Mouse (Mus musculus): ENCODE results near the gene Dhx29. TPM values are rescaled to one million over a fixed set of nuclear protein-coding genes. Genes with fewer than 3 reads are reported as not detected.
A peak's percentile ranks its signal among the peaks of the same experiment; 100 is the strongest.

The Dhx29 gene
- total and polyA plus RNA-seq, 3 experiments, result 13.0 to 25.1 (median 21.1) TPM

DNA sequence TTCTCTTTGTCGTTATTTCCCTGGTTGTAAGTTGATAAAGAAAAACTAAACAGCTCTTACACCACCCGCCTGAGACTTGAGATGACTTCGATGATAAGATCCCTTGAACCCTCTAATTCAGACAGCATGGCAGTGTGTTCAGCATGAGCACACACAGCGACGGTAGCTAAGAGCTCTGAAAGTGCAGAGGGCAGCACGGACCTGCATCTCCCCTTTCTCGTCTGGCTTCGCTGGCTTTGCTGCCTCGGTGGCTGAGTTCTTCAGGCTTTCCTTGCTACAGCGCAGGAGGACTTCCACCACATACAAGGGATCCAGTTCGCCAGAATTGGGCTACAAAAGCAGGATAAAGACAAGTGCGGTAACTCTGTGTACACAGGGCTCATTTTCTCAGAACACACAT, 40.0 kb upstream of the Dhx29 start:
- Histone ChIP-seq H3K27me3 (replicated peaks) (no peaks in the 10 kb centered on the region), H3K4me3 (replicated peaks in 1 of 3; ENCODE audit: low read depth in 2 of 3, low read length in 2 of 3, poor library complexity in 1 of 3) (no peak overlapping the region), H3K36me3 (replicated peaks in 1 of 2; ENCODE audit: control insufficient read depth in 1 of 2, insufficient read depth in 1 of 2, low read length in 1 of 2) (peaks cover 61 to 84% of the 10 kb centered on the region in 2 experiments), H3K79me2 (replicated peaks; ENCODE audit: control insufficient read depth, extremely low read depth, insufficient read depth, poor library complexity, severe bottlenecking) (no peaks in the 10 kb centered on the region), H3K9me3 (replicated peaks; ENCODE audit: low read length) (no peaks in the 10 kb centered on the region), H3K9ac (ENCODE audit: insufficient read depth, low read depth) (no peak overlapping the region), H3K27ac (ENCODE audit: insufficient read depth, low read depth) (no peak overlapping the region), H3K4me1 (ENCODE audit: control insufficient read depth in 1 of 2, insufficient read depth in 2 of 2) (no peaks in the 10 kb centered on the region), H3K4me2 (ENCODE audit: insufficient read depth, low read depth, poor library complexity, severe bottlenecking) (no peak overlapping the region)
- in situ Hi-C loops (cut with MboI; ENCODE audit: low pct_ligation_motif_present, low pct_unique_long_range_greater_than_20kb, low sequenced_read_pairs), result loop anchor here (25.0 kb wide), 1 partner anchor 600 kb away; the partner anchor contains the start of gene Ankrd55
- dilution Hi-C loops (cut with MboI; ENCODE audit: extremely low pct_ligation_motif_present, extremely low pct_unique_long_range_greater_than_20kb, low sequenced_read_pairs), result no loop called here
- no peak for DNase-seq (ENCODE audit: extremely low read depth)
- TF ChIP-seq MAZ (IDR thresholded peaks at IDR 0.05; ENCODE audit: low read depth, low read length) (no peak), MAX (IDR thresholded peaks at IDR 0.05; ENCODE audit: low read length) (no peak), NELFE (IDR thresholded peaks at IDR 0.05; ENCODE audit: low read depth, low read length) (no peak)

DNA sequence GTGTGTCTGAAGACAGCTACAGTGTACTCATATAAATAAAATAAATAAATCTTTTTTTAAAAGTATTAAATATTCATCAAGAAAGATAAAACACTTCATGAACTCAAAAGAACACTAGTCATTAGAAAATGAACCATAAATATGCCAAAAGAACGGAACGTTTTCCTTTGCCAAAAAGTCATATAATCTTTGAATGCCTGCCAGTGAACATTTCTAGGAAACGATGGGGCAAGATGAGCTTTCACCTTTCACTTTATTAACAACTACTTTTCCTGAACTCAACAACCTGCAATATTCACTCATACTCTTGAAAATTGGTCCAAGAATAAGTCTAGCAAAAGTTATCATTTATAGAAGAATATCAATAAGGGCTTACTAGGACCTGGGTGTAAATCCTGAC, 25.1 kb upstream of the Dhx29 start:
- no peak overlapping the region for H3K9ac ChIP-seq (ENCODE audit: insufficient read depth, low read depth)
- H3K4me2 ChIP-seq (ENCODE audit: insufficient read depth, low read depth, poor library complexity, severe bottlenecking), result no peak overlapping the region
- H3K79me2 ChIP-seq (replicated peaks; ENCODE audit: control insufficient read depth, extremely low read depth, insufficient read depth, poor library complexity, severe bottlenecking), result peaks cover 2% of the 10 kb centered on the region; the same call in 1 of the 2 replicates
- no peaks in the 10 kb centered on the region for H3K9me3 ChIP-seq (replicated peaks; ENCODE audit: low read length)
- dilution Hi-C loops (cut with MboI; ENCODE audit: extremely low pct_ligation_motif_present, extremely low pct_unique_long_range_greater_than_20kb, low sequenced_read_pairs), result no loop called here
- no peak overlapping the region for H3K4me3 ChIP-seq (replicated peaks in 1 of 3; ENCODE audit: low read depth in 2 of 3, low read length in 2 of 3, poor library complexity in 1 of 3)
- in situ Hi-C loops (cut with MboI; ENCODE audit: low pct_ligation_motif_present, low pct_unique_long_range_greater_than_20kb, low sequenced_read_pairs), result no loop called here
- peaks cover 48 to 90% of the 10 kb centered on the region in 2 experiments for H3K36me3 ChIP-seq (replicated peaks in 1 of 2; ENCODE audit: control insufficient read depth in 1 of 2, insufficient read depth in 1 of 2, low read length in 1 of 2)
- no peaks in the 10 kb centered on the region for H3K27me3 ChIP-seq (replicated peaks)
- TF ChIP-seq IRF4 (IDR thresholded peaks at IDR 0.05; ENCODE audit: low read depth, low read length) (no peak), NRF1 (IDR thresholded peaks at IDR 0.05; ENCODE audit: low read depth, low read length) (no peak), TBP (conservative IDR thresholded peaks at IDR 0.05; ENCODE audit: low read depth, low read length) (no peak), MAZ (IDR thresholded peaks at IDR 0.05; ENCODE audit: low read depth, low read length) (no peak)
- no peak overlapping the region for H3K27ac ChIP-seq (ENCODE audit: insufficient read depth, low read depth)
- no peak for DNase-seq (ENCODE audit: extremely low read depth)
- no peaks in the 10 kb centered on the region for H3K4me1 ChIP-seq (ENCODE audit: control insufficient read depth in 1 of 2, insufficient read depth in 2 of 2)

DNA sequence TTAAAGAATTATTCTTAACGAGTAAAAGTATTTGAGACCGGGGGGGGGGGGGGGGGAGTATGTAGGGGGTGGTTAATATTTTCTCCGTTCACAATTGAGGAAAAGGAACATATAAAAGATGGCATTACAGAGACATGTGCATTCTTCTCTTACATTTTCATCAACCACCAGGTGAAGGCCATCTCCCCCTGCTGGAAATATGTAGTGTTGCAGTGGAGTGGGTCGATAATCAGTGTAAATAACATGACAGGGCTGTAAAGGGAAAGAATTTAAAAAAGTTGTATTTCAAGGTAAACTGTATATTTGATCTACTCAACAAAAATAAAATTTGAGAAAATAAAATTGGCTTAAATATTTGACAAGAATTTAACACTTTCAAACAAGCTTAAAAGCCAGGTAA, 17.6 kb upstream of the Dhx29 start:
- TF ChIP-seq CTCF (conservative IDR thresholded peaks at IDR 0.05 in 1 of 2, IDR thresholded peaks at IDR 0.05 in 1 of 2; ENCODE audit: low read depth in 2 of 2, low read length in 2 of 2) (peak; percentile 45 to 74; a peak in 3 of 4 replicates), CHD2 (IDR thresholded peaks at IDR 0.05; ENCODE audit: low read length) (no peak), JUN (IDR thresholded peaks at IDR 0.05; ENCODE audit: insufficient read depth, low read depth, low read length) (no peak), SMC3 (IDR thresholded peaks at IDR 0.05; ENCODE audit: low read depth, low read length) (peak; percentile 61), USF2 (conservative IDR thresholded peaks at IDR 0.05; ENCODE audit: low read depth, low read length) (no peak), GABPA (IDR thresholded peaks at IDR 0.05; ENCODE audit: insufficient replicate concordance, low read depth, low read length) (no peak), RAD21 (IDR thresholded peaks at IDR 0.05; ENCODE audit: low read depth, low read length) (peak; percentile 42)
- no peaks in the 10 kb centered on the region for H3K27me3 ChIP-seq (replicated peaks)
- no peak overlapping the region for H3K27ac ChIP-seq (ENCODE audit: insufficient read depth, low read depth)
- H3K36me3 ChIP-seq (replicated peaks in 1 of 2; ENCODE audit: control insufficient read depth in 1 of 2, insufficient read depth in 1 of 2, low read length in 1 of 2), result peaks cover 44 to 82% of the 10 kb centered on the region in 2 experiments
- dilution Hi-C loops (cut with MboI; ENCODE audit: extremely low pct_ligation_motif_present, extremely low pct_unique_long_range_greater_than_20kb, low sequenced_read_pairs), result no loop called here
- no peaks in the 10 kb centered on the region for H3K9me3 ChIP-seq (replicated peaks; ENCODE audit: low read length)
- H3K4me3 ChIP-seq (replicated peaks in 1 of 3; ENCODE audit: low read depth in 2 of 3, low read length in 2 of 3, poor library complexity in 1 of 3), result no peak overlapping the region
- DNase-seq (ENCODE audit: extremely low read depth), result peak; percentile 51
- no peak overlapping the region for H3K9ac ChIP-seq (ENCODE audit: insufficient read depth, low read depth)
- in situ Hi-C loops (cut with MboI; ENCODE audit: low pct_ligation_motif_present, low pct_unique_long_range_greater_than_20kb, low sequenced_read_pairs), result no loop called here
- H3K4me2 ChIP-seq (ENCODE audit: insufficient read depth, low read depth, poor library complexity, severe bottlenecking), result no peak overlapping the region
- H3K4me1 ChIP-seq (ENCODE audit: control insufficient read depth in 1 of 2, insufficient read depth in 2 of 2), result no peaks in the 10 kb centered on the region
- peaks cover 6% of the 10 kb centered on the region; the same call in 1 of the 2 replicates for H3K79me2 ChIP-seq (replicated peaks; ENCODE audit: control insufficient read depth, extremely low read depth, insufficient read depth, poor library complexity, severe bottlenecking)

Measured in CH12.LX (cell line).